ENCODE assay signal across 9 mouse cellular contexts in the genomic region with DNA sequence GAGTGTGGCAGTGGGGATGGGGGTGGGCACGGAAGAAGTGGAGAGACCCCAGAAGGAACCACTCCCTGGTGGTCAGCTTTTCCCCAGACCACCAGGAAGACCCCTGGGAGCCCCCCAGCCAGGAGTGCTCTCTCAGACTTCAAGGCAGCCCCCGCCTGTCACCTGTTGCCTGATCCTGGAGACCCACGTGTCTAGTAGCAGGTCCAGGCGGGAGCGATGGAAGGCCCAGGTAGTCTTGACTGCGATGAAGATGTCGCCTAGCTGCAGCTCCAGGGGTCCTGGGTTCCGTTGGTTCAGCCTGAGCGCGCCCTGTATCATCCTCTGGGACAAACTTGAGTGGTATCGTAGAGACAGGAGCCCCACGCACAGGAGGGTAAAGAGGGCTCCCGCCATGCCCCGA. TPM values are rescaled to one million over a fixed set of nuclear protein-coding genes. Genes with fewer than 3 reads are reported as not detected.
A peak's percentile ranks its signal among the peaks of the same experiment; 100 is the strongest.
DNase-seq lines count a peak whose midpoint lies in the region; ATAC-seq and TF ChIP-seq lines count a peak whose summit lies in the region.
"Had no signal": no experiment of that assay in that cellular context is flagged by ENCODE, and none has a peak within 500 bp of the region (broad histone marks: within the 10 kb centered on the region; RNA-seq: fewer than 3 reads in every experiment).

No protein-coding gene starts in this region.

- TF ChIP-seq CTCF in heart, adult 2 months (IDR thresholded peaks at IDR 0.05) = no peak
- no peak for TF ChIP-seq CTCF in thymus, adult 2 months (IDR thresholded peaks at IDR 0.05; ENCODE audit: borderline replicate concordance, control insufficient read depth, extremely low read depth, insufficient read depth, low read length, poor library complexity)
- TF ChIP-seq CTCF in stomach, postnatal 0 days (IDR thresholded peaks at IDR 0.05; ENCODE audit: low read depth) = no peak

- no peak for ATAC-seq in liver, embryonic 12.5 days
- ATAC-seq in stomach, postnatal 0 days (ENCODE audit: low FRiP score, low TSS enrichment) = no peak

- no peaks in the 10 kb centered on the region for H3K79me2 ChIP-seq in heart, adult 2 months (replicated peaks; ENCODE audit: control insufficient read depth, insufficient read depth, low read length)

- no peak for TF ChIP-seq EP300 in heart, adult 2 months (IDR thresholded peaks at IDR 0.05; ENCODE audit: insufficient read depth, low read depth, low read length)
- no peak for TF ChIP-seq EP300 in stomach, postnatal 0 days (optimal IDR thresholded peaks at IDR 0.05)

- H3K4me3 ChIP-seq in heart, adult 2 months = peak overlapping the region; percentile 59
- H3K4me3 ChIP-seq in thymus, adult 2 months (ENCODE audit: control insufficient read depth, insufficient read depth, low read length) = peak overlapping the region; percentile 59
- H3K4me3 ChIP-seq in liver, embryonic 12.5 days = peak overlapping the region; percentile 56
- peak overlapping the region; percentile 17 for H3K4me3 ChIP-seq in stomach, postnatal 0 days (ENCODE audit: low read depth, low read length)

- no peaks in the 10 kb centered on the region; the same call in 1 of the 2 replicates for H3K9me3 ChIP-seq in liver, embryonic 12.5 days (replicated peaks)
- 0 out of 2 replicates have a peak, but pooled peaks cover 3% of the 10 kb centered on the region for H3K9me3 ChIP-seq in stomach, postnatal 0 days (ENCODE audit: control insufficient read depth, low read length)

- TF ChIP-seq POLR2A in heart, adult 2 months (IDR thresholded peaks at IDR 0.05; ENCODE audit: insufficient read depth, low read depth, low read length) = no peak
- no peak; the same call in 1 of the 2 replicates for TF ChIP-seq POLR2A in thymus, adult 2 months (IDR thresholded peaks at IDR 0.05; ENCODE audit: control insufficient read depth, extremely low read depth, insufficient read depth, low read length, poor library complexity)

- 30% methylated on average over 14 of the region's 14 CpGs for WGBS in heart, adult 2 months
- under 1% methylated on average over 14 of the region's 14 CpGs for WGBS in thymus, adult 2 months
- WGBS in liver, embryonic 12.5 days (ENCODE audit: insufficient replicate concordance) = 11% methylated on average over 14 of the region's 14 CpGs
- 54% methylated on average over 14 of the region's 14 CpGs for WGBS in stomach, postnatal 0 days

- peak overlapping the region; percentile 81 for H3K27ac ChIP-seq in heart, adult 2 months
- peak overlapping the region; percentile 81 for H3K27ac ChIP-seq in thymus, adult 2 months (ENCODE audit: control insufficient read depth, insufficient read depth, low read length)
- H3K27ac ChIP-seq in liver, embryonic 12.5 days = peak overlapping the region; percentile 51; the same call in 1 of the 2 replicates
- H3K27ac ChIP-seq in stomach, postnatal 0 days (replicated peaks) = peak overlapping the region; percentile 45; the same call in 1 of the 2 replicates

- no peaks in the 10 kb centered on the region for H3K36me3 ChIP-seq in heart, adult 2 months (ENCODE audit: control insufficient read depth, insufficient read depth, low read length)
- no peaks in the 10 kb centered on the region for H3K36me3 ChIP-seq in thymus, adult 2 months (ENCODE audit: control insufficient read depth, insufficient read depth, low read length)
- H3K36me3 ChIP-seq in liver, embryonic 12.5 days = peaks cover 29% of the 10 kb centered on the region
- H3K36me3 ChIP-seq in stomach, postnatal 0 days (ENCODE audit: control insufficient read depth, insufficient read depth, low read length) = 0 out of 2 replicates have a peak, but pooled peaks cover 3% of the 10 kb centered on the region

- intact Hi-C loops in heart, adult 2 months (cut with DNase I) = loop anchor here (1.0 kb wide), 1 partner anchor 13 kb away; no protein-coding TSS in a partner anchor
- intact Hi-C loops in heart, postnatal 10 days (cut with DNase I) = no loop called here

- peak overlapping the region; percentile 73 for H3K9ac ChIP-seq in heart, adult 2 months (ENCODE audit: low read depth, low read length)
- H3K9ac ChIP-seq in liver, embryonic 12.5 days = peak overlapping the region; percentile 65
- H3K9ac ChIP-seq in stomach, postnatal 0 days (ENCODE audit: low read length) = 0 out of 2 replicates have a peak overlapping the region, but pooled peaks have one; percentile 13

- no peak for DNase-seq in heart, adult 2 months
- DNase-seq in heart, postnatal 10 days = no peak
- DNase-seq in thymus, adult 2 months = no peak
- DNase-seq in thymus, postnatal 36 days = no peak
- no peak for DNase-seq in stomach, postnatal 0 days (ENCODE audit: low spot score)
- no peak for DNase-seq in frontal cortex, postnatal 25 days (ENCODE audit: low spot score in 2 of 2)
- no peak for DNase-seq in thymus, postnatal 14 days

- no peaks in the 10 kb centered on the region for H3K27me3 ChIP-seq in heart, adult 2 months (ENCODE audit: control insufficient read depth, insufficient read depth, low read length)
- no peaks in the 10 kb centered on the region for H3K27me3 ChIP-seq in thymus, adult 2 months (ENCODE audit: control insufficient read depth, insufficient read depth, low read length)
- H3K27me3 ChIP-seq in liver, embryonic 12.5 days (replicated peaks) = no peaks in the 10 kb centered on the region
- no peaks in the 10 kb centered on the region for H3K27me3 ChIP-seq in stomach, postnatal 0 days (ENCODE audit: control insufficient read depth, insufficient read depth, low read length)

- peak overlapping the region; percentile 82 for H3K4me2 ChIP-seq in liver, embryonic 12.5 days
- peak overlapping the region; percentile 35 for H3K4me2 ChIP-seq in stomach, postnatal 0 days (replicated peaks; ENCODE audit: low read depth)

- H3K4me1 ChIP-seq in heart, adult 2 months (ENCODE audit: control insufficient read depth, insufficient read depth, low read length) = peaks cover 4% of the 10 kb centered on the region
- H3K4me1 ChIP-seq in thymus, adult 2 months (replicated peaks; ENCODE audit: control insufficient read depth, insufficient read depth, low read length) = peaks cover 29% of the 10 kb centered on the region
- peaks cover 35% of the 10 kb centered on the region for H3K4me1 ChIP-seq in liver, embryonic 12.5 days
- no peaks in the 10 kb centered on the region for H3K4me1 ChIP-seq in stomach, postnatal 0 days (replicated peaks; ENCODE audit: control insufficient read depth, insufficient read depth)

RNA-seq across cellular contexts. Expression of gene Mfng, which starts 0.4 kb away (rescaled TPM):
- total RNA-seq in heart, adult 2 months (2021) = 10 to 100 TPM; 11.1 to 11.6 TPM
- polyA plus RNA-seq in heart, adult 2 months (2012; rRNA removed) = 15.0 and 19.1 TPM in 2 replicates
- 10 to 100 TPM; 19.3 to 24.0 TPM for total RNA-seq in heart, postnatal 10 days (2021)
- 97.5 and 110 TPM in 2 replicates for polyA plus RNA-seq in thymus, adult 2 months (2012; rRNA removed)
- 11.0 and 11.7 TPM in 2 replicates for polyA plus RNA-seq in liver, embryonic 12.5 days (2016; fragmentation: Nextera tagmentation; extraction: Ambion mirVana)
- polyA plus RNA-seq in stomach, postnatal 0 days (2015; fragmentation: Nextera tagmentation; extraction: Ambion mirVana) = 5.6 and 7.2 TPM in 2 replicates

RNA-seq across cellular contexts. Expression of gene Card10, which starts 30.0 kb away (rescaled TPM):
- total RNA-seq in heart, adult 2 months (2021) = 10 to 100 TPM; 15.0 to 17.0 TPM
- 22.3 and 28.5 TPM in 2 replicates for polyA plus RNA-seq in heart, adult 2 months (2012; rRNA removed)
- 10 to 100 TPM; 18.8 to 20.4 TPM for total RNA-seq in heart, postnatal 10 days (2021)
- polyA plus RNA-seq in thymus, adult 2 months (2012; rRNA removed) = 12.6 and 13.0 TPM in 2 replicates
- 2.3 and 2.5 TPM in 2 replicates for polyA plus RNA-seq in liver, embryonic 12.5 days (2016; fragmentation: Nextera tagmentation; extraction: Ambion mirVana)
- 2.4 and 2.8 TPM in 2 replicates for polyA plus RNA-seq in stomach, postnatal 0 days (2015; fragmentation: Nextera tagmentation; extraction: Ambion mirVana)

RNA-seq across cellular contexts. Expression of gene Elfn2, which starts 54.3 kb away (rescaled TPM):
- 1 to 10 TPM; 1.3 to 3.4 TPM for total RNA-seq in heart, adult 2 months (2021)
- polyA plus RNA-seq in heart, adult 2 months (2012; rRNA removed) = 0.16 and 0.35 TPM in 2 replicates
- 1 to 10 TPM; 1.2 TPM for total RNA-seq in heart, postnatal 10 days (2021)
- 4.7 and 8.4 TPM in 2 replicates for polyA plus RNA-seq in thymus, adult 2 months (2012; rRNA removed)
- not detected in 2 replicates for polyA plus RNA-seq in liver, embryonic 12.5 days (2016; fragmentation: Nextera tagmentation; extraction: Ambion mirVana)
- polyA plus RNA-seq in stomach, postnatal 0 days (2015; fragmentation: Nextera tagmentation; extraction: Ambion mirVana) = 0.06 and 0.11 TPM in 2 replicates
- total RNA-seq: neutrophil, adult 5-6 weeks had no signal

Comparison
In these comparisons a context has a peak if more than half of its experiments do, and no peak if none do; other contexts are left out.
1. H3K9ac ChIP-seq: peak in every context shown above with its lines; median percentile 73 in heart, adult 2 months; 65 in liver, embryonic 12.5 days; 13 in stomach, postnatal 0 days.